Mouse (Mus musculus): ENCODE data around the gene Cx3cl1.
A peak's percentile ranks its signal among the peaks of the same experiment; 100 is the strongest.

The Cx3cl1 gene

DNA sequence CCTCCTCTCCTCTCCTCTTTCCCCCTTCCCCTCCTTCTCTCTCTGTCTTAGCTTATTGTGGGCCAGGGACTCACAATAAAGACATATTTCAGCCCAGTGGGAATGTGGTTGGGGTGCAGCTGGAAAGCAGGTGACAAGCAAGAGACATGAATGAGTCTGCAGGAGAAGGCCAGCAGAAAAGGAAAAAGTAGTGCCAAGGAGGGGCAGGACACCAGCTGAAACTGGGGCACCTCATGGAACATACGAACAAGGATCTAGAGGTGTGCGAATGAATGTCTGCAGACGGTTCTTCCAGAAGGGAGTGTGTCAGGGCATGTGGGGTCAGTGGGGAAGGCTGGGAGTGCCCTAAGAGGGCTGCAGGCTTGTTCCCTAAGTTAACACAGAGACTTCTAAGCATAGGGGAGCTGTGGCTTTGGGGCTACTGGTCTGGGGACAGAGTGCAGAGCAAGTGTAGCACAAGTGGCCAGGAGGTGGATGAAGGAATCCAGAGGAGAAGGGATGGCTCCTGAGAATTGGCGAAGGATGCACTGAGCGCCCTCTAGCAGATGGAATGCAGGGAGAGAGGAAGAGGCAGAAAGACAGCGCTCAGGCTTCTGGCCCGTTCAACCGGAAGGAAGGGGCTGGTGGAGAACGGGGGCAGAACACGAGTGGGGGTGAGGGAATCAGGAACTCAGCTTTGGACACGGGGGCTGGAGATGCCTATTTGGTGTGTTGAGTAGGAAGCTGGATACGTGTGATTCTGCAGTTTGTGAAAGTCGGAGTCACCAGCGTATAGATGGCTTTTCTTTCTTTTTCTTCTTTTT is 29.7 kb downstream of the Cx3cl1 start:
- peak; percentile 78 to 80 for DNase-seq (ENCODE audit: low spot score in 2 of 2)

DNA sequence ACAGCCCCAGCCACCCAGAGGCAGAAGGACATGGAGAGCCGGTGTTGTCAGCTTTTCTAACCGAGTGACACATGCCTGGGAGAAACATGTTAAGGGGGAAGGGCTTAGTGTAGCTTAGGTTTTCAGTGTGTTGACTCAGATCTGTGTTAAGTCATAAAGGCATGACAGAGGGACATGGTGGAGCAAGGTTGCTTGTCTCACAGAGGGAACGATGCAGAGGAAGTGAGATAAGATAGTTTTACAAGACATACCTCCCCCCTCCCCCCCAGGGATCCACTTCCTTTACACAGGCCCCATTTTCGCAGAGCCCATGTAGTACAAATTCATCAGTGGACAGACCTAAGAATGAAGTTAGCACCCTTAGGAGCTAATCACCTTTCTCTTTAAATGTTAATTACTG is 30.6 kb downstream of the Cx3cl1 start:
- no peak for DNase-seq (ENCODE audit: low spot score in 2 of 2)

- DNase-seq (ENCODE audit: low spot score in 2 of 2): peak; percentile 57 to 67
Observed at GRCm38 (mm10) chr8:94803551-94803950, 31.7 kb downstream of the Cx3cl1 start.

DNA sequence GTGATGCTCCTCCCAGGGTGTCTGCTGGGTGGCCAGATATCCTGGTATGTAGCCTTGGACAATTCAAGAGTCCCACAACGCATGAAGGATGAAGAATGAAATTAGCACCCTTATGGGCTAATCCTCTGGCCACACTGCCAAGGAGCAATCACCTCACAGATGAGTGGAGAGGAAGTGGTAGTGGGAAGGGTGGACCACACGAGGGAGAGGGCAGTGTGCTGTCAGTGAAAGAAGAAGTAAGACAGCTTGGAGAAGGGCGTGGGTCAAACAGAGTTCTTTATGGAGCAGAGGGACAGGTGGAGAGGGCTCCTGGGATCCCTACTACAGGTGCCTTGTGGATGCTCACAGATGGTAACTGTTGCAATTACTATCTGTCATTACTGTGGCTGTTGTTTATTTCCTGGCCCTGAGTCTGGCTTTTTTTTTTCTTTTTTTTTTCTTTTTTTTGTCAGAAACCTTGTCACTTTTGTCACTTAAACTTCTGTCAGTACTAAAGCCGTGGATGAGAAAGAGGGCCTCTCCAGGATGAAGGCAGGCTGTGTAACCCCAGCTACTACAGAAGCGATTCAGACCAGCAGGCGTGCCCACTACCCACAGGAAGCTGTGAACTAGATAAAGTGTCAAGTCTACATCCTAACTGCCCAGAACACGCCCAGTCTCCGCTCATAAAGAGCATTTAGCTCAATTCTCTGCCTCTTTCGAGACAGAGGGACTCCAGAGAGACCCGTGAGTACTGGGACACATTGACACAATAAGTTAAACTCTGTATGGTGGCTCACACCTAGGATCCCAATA is 32.9 kb downstream of the Cx3cl1 start:
- DNase-seq (ENCODE audit: low spot score in 2 of 2): no peak

DNA sequence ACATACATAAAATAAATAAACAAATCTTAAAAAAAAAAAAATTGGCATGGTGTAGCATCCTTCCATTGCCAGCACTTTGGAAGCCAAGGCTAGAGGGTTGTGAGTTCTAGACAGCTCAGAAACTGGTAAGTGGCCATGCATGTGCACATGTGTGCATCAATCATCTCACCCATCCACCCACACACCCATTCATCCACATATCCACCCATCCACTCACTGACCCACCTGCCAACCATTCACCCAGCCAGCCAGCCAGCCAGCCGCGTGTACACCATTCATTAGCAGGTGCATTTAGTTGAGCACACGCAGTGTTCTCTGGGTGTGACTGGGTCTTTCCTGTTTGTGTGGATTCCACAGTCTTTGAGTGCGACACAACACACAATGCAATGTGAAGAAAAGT is 34.0 kb downstream of the Cx3cl1 start:
- no peak for DNase-seq (ENCODE audit: low spot score in 2 of 2)

DNA sequence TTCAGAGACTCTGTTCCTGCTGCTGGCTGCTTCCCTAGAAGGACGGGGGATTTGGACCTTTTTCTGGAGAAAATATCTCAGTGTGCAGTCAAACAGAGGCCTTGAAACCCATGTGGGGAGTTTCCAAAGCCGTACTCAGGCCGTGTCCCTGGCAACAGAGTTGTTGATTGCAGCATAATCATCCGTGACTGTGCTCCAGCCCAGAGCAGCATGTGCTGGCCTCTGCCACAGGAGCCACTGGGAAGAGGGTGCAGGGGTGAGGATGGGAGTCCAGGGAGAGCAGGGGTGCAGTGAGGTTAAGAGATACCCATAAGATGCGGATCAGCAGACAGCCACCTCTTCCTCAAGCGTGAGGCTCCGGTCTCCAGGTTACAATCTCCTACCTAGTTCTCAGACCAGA is 35.7 kb downstream of the Cx3cl1 start:
- DNase-seq (ENCODE audit: low spot score in 2 of 2): no peak

- no peak for DNase-seq (ENCODE audit: low spot score in 2 of 2)
Observed at GRCm38 (mm10) chr8:94808372-94808771, 36.6 kb downstream of the Cx3cl1 start.

DNA sequence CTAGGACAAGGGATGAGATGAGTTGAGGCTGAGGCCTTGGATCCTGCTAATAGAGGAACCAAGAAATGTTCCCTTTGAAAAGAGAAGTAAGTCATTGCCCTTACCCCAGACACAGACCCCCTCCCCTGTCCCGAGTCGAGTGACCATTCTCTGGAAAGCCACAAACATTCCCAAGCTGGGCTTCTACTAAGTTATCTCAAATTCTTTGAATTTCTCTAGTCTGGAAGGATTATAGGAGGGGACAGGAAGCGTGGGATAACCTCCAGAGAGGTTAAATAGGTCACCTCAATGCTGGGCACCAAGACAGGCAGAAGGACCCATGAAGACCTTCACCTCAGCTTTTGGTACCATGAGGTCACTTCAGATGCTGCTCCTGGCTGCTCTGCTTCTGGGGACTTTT is 38.3 kb downstream of the Cx3cl1 start, which contains the start of gene Ccl17:
TSS of gene Ccl17 (plus strand) at position 301 of the 400 bp plus-strand sequence.
- no peak for DNase-seq (ENCODE audit: low spot score in 2 of 2)

DNA sequence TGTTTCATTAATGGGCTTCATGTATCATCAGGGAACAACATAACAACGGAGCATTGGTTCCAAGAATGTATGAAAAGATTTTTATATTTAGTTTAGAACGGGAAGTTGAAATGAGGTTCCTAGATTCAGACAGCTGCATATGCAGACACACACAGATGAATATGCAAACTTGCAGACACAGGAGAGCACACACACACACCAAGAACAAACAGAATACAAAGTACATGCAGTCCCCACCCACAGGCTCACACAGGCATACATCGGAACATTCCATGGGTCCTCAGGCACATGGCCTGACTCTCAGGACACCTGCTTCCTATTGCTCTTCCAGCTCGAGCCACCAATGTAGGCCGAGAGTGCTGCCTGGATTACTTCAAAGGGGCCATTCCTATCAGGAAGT is 39.0 kb downstream of the Cx3cl1 start:
- no peak for DNase-seq (ENCODE audit: low spot score in 2 of 2)

DNA sequence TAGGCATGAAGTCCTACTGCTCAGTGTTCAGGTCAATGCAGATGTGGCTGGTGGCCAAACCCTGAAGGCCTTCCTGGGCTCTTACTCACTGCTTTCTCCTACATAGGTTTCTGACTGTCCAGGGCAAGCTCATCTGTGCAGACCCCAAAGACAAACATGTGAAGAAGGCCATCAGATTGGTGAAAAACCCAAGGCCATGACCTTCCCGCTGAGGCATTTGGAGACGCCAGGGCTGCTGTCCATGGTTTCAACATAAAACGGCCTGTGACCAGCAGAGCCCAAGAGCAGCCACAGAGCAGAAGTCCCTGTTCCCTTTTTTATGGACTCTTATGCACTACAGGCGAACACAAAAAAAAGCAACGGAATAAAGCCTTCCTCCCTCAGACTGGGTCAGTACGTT is 39.8 kb downstream of the Cx3cl1 start:
- DNase-seq (ENCODE audit: low spot score in 2 of 2): no peak

GRCm38 (mm10) chr8:94812645-94813098 is 40.9 kb downstream of the Cx3cl1 start:
- DNase-seq (ENCODE audit: low spot score in 2 of 2): peak; percentile 96 to 99

- no peak for DNase-seq (ENCODE audit: low spot score in 2 of 2)
Observed at GRCm38 (mm10) chr8:94814556-94814955, 42.7 kb downstream of the Cx3cl1 start.

DNA sequence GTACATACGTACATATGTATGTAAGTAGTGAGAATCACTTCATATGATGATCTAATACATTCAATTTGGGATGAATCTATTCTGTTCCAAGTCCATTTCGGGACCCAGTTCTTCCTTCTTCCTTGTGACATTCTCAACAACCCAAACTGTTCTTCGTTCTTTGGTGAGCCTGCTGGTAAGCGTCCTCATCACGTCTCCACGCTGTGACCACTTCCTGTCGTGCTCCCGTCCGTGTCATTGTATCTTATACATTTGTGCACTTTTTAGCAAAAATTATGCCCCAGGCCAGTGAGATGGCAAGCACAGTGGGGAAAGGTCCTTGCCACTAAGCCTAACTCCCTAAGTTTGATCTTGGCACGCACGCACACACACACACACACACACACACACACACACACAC is 46.1 kb downstream of the Cx3cl1 start:
- no peak for DNase-seq (ENCODE audit: low spot score in 2 of 2)

- DNase-seq (ENCODE audit: low spot score in 2 of 2): no peak
Observed at GRCm38 (mm10) chr8:94819671-94820179, 47.9 kb downstream of the Cx3cl1 start.

GRCm38 (mm10) chr8:94820553-94820952 is 48.7 kb downstream of the Cx3cl1 start:
- DNase-seq (ENCODE audit: low spot score in 2 of 2): no peak

DNA sequence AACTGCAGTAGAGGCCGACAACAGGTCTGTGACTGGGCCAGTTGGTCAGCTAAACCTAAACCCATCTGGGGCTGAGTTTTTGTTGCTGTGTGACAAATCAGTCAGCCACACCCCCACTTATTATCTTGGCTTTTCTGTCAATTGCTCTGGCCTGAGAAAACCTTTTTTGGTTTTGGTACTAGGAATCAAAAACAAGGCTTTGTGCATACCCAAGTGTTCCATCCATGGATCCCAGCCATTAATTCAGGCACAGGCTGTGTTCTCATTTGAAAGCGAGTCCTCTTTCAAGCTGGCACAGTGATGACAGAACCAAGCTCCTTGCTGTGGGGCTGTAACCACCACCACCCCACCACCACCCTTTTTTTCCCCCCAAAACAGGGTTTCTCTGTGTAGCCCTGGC is 49.6 kb downstream of the Cx3cl1 start:
- DNase-seq (ENCODE audit: low spot score in 2 of 2): no peak

GRCm38 (mm10) chr8:94822637-94823560 is 51.1 kb downstream of the Cx3cl1 start:
- peak; percentile 70 to 71 for DNase-seq (ENCODE audit: low spot score in 2 of 2)

GRCm38 (mm10) chr8:94825170-94825569 is 53.4 kb downstream of the Cx3cl1 start:
- no peak for DNase-seq (ENCODE audit: low spot score in 2 of 2)

- no peak for DNase-seq (ENCODE audit: low spot score in 2 of 2)
Observed at GRCm38 (mm10) chr8:94826210-94826609, 54.4 kb downstream of the Cx3cl1 start.

GRCm38 (mm10) chr8:94828284-94828683 is 56.5 kb downstream of the Cx3cl1 start:
- no peak for DNase-seq (ENCODE audit: low spot score in 2 of 2)
